Mouse (Mus musculus) embryo, embryonic 11.5 days (tissue): ENCODE results near the gene Dda1.

Experiments used
- DNase-seq: peaks from one replicate; pipeline ENCODE4 v3.0.0-alpha.2; 2012; ENCODE audit warnings: low read depth, low spot score

The Dda1 gene

DNA sequence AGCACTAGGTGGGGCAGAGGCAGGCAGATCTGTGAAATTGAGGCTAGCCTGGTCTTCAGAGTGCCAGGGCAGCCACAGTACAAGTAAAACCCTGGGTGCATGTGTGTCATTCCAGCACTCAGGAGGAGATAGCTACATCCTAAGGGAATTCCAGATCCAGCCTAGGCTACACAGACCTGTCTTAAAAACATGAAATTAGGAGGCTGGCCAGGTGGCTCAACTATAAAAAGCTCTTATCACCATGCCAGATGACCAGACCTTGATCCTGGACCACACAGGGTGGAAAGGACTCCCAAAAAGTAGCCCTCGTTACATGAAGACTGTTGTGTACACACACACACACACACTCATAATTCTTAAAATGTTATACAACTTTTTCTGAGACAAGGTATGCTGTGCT is 998 bp upstream of the Dda1 start:
- no peak for DNase-seq

GRCm38 (mm10) chr8:71469411-71469810 is 412 bp downstream of the Dda1 start:
- DNase-seq = no peak

DNA sequence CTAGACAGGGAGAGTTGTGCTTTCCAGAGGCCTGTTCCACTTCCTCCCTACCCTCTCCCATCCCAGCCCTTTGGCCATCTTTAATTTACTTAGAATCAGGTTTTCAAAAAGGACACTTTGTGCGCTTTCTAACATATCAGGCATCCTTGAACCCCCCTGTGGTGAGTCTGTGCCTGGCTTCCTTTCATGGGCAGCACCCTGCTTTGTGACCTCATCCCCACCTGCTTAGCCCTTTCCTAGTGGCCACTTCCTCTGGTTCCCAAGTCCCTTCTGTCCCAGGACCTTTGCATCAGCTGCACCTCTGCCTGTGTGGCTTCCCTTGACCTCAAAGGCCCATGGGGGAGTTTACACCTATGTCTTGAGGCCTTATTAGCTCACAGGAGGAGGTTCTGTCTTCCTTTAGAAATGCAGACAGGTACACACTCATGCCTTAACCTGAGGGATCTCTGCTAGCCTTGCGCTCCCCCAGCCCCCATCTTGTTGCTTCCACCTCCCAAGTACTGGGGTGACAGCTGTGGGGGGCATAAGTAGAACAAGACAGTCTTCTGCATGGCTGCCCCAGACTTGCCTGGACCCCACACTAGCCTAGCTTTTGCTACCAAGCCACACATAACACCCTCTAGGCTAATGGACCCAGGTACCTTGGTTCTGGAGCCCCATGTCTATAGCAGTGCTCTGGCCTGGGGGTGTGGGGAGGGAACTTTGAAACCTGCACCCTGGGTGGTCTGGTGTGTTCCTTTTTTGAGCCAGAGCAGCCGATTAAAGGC is 1.3 kb downstream of the Dda1 start:
- no peak for DNase-seq

- DNase-seq = no peak
These were observed 1.9 kb downstream of the Dda1 start for GRCm38 (mm10) chr8:71470913-71471255.

GRCm38 (mm10) chr8:71471861-71472260 is 2.9 kb downstream of the Dda1 start:
- no peak for DNase-seq

GRCm38 (mm10) chr8:71472601-71473386 is 3.8 kb downstream of the Dda1 start:
- DNase-seq = no peak

DNA sequence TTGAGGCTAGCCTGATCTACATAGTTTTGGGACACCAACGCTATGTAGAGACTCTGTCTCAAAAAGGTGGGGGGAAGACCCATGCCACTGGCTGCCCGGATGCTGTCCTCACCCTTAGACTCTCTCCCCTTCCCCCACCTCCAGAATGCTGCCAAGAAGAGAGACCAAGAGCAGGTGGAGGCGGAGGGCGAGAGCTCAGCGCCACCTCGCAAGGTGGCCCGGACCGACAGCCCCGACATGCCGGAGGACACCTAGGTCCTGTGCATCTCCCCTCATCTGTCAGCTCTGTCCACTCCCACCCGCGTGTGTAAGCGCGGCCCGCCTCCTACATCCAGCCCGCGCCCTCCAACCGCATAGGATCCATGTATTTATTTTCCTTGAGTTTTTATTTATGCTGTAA is 5.3 kb downstream of the Dda1 start:
- no peak for DNase-seq

DNA sequence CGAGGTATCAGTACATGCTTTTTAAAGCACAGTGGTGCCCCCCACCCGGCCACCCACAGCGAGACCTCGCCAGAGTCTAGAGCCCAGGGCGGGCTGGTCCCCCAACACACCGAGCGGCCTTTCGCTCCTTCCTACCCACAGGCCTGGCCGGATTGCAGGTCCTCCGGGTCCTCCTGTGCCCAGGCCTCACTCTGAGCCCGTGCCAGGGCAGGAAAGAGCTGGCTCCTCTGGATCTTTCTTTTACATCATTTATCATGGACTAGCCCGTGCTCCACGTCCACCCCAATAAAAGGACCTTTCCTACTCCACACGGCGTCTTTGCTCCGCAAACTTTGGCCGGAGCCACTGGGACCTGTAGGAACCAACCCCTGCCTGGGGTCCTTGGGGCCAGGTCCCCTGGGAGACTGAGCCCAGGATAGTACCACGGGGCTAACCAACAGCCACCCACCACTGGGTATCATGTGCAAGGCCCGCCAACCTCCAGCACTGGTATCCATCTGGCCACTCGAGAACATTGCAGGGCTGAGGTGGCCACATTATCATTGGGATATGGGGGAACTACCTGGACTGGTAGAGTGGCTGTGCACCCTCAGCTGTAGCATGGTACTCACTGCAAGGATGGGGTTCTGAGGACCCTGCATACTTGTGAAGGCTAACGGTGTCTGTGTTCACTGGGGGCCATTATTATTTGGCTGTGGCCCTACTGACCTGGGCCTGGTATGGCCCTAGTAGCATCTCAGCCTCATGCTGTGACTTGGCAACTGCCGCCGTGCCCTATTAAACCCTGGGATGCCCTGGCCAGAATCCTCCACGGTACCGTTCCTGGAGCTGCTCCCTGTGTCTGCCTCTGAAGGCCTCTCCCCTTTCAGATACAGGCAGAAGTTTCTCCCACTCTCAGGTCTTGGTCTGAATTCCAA is 6.0 kb downstream of the Dda1 start:
- no peak for DNase-seq

DNA sequence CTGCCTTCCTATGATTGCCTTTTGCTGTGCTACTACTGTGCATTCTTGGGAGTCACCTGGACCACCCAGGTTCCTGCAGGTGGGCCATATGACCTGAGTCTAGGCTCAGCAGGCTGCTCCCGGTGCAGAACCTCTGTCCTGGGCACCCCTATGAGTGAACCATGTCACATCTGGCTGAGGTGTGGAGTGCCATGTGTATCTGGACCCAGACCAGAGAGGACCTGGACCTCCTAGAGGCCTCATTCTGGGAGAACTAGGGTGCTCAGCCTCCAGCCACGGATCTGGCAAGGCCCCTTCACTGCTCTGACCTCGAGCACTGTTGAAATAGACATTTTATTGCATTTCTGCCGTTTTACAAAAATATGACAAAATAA is 6.7 kb downstream of the Dda1 start:
- no peak for DNase-seq

- DNase-seq = no peak
These were observed 7.3 kb downstream of the Dda1 start for GRCm38 (mm10) chr8:71476099-71476940.

DNA sequence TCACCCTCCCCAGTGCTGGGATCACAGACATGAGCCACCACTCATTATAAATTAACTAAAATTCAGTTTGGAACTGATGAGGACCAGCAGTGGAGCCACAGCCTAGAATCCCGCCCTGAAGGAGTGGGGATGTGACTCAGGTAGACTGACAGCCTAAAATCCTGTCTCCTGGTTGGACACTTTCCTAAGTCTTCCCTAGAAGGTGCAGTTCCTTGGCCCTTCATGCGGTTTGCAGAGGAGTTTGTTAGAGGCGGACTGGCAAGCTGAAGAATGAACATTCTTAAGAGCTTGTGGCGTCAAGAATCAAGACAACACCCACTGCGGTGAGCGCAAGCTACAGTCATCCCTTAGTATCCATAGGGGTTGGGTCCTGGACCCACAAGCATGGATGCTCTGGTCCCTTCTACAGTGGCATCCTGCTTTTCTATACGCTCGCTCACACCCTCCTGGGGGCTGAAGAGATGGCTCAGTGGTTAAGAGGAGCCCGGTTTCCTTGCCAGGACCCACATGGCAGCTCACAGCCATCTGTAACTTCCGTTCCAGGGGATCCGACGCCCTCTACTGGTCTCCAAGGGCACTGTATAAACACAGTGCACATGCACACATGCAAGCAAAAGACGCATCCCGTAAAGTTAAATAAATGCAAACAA is 8.3 kb downstream of the Dda1 start:
- no peak for DNase-seq

GRCm38 (mm10) chr8:71478943-71479342 is 9.9 kb downstream of the Dda1 start:
- no peak for DNase-seq

DNA sequence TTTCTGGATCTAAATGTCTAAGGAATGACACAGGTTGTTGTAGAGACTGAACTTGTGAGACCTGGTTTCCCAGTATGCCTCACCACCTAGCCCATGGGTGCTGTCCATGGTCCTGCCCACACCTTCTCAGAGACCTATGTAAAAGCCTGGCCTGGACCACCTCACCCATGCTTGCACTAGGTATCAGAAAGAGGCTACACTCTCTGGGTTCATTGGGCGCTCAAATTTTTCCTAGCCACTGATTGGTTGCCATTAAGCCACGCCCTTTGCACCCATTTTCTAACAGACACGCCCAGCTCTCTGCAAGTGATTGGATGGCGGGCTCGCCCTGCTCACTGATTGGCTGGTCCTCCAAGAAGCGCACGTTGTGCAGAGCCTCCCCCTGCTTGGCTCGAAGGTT is 14.9 kb downstream of the Dda1 start:
- DNase-seq = no peak

DNA sequence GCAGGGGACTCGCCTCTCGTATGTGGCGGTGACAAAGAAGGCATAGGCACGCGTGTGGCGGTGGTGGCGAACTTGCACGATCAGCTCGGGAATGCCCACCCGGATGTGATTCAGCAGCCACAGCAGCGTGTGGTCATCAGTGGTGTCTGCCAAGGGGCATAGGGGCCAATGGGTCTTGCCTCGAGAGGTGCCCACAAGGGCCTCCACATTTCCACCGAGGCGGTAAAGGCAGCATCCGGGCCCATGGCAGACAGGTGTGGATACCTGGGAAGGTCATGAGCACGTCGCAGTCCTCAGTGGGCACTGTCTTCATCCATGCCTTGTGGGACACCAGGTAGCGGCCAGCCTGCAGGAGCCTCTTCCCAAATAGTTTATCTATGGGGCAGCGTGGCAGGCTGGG is 15.7 kb downstream of the Dda1 start:
- DNase-seq = no peak

- no peak for DNase-seq
These were observed 16.4 kb downstream of the Dda1 start, which contains the start of gene Ano8 for GRCm38 (mm10) chr8:71485142-71486135. TSS of gene Ano8 (minus strand) at chr8:71485963.

DNA sequence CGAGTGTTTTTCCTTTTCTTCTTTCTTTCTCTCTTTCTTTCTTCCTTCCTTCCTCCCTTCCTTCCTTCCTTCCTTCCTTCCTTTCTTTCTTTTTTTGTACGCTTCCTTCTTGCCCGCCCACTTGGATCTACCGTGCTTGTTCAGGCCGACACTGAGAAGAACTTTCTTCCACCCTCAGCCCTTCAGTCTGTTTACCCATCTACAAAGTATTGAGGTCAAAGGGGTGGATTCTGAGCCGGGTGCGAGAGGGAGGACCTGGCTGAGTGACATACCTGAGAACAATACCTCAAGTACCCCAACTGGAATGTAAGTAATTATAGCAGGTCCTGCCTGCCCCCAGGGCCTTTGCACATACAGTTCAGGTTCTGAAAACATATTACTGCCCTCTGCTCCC is 17.1 kb downstream of the Dda1 start:
- no peak for DNase-seq

GRCm38 (mm10) chr8:71487691-71488445 is 18.9 kb downstream of the Dda1 start, which contains the start of gene Gtpbp3:
TSS of gene Gtpbp3 (plus strand) at chr8:71488103.
- DNase-seq = no peak

GRCm38 (mm10) chr8:71488454-71488853 is 19.5 kb downstream of the Dda1 start:
- peak; percentile 89 for DNase-seq

GRCm38 (mm10) chr8:71495039-71495438 is 26.0 kb downstream of the Dda1 start:
- peak; percentile 66 for DNase-seq
